Mouse (Mus musculus) E14TG2a.4 (cell line): ENCODE measurements around the gene Bglap.

Experiments used
- CTCF ChIP-seq: conservative IDR thresholded peaks from 2 replicates; pipeline ENCODE4 v1.5.1; 2014; ENCODE audit warnings: low read length
- NANOG ChIP-seq: IDR thresholded peaks from 2 replicates; pipeline ENCODE4 v1.6.1; 2014; ENCODE audit warnings: borderline replicate concordance, low read length, mixed read lengths
- POU5F1 ChIP-seq: IDR thresholded peaks from 2 replicates; pipeline ENCODE4 v1.6.1; 2014; ENCODE audit warnings: low read length, borderline replicate concordance

DNA sequence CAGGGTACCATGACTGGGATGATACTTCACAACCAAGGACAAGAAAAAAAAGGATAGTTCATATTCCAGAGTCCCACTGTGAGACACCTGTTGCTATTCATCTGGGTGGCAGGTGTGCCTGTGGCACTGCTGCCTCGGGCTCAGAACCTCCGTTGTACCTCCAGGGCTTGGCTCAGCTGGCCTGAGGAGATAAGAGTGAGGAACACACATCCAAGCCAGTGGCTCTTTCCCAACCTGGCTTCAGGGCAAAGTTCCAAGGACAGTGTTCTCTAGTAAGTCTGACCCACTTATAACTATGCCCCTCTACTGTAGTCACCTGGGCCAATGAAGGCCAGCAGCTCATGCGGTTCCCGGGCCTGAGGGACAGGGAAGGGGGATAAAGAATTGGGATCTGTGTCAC, 27.4 kb upstream of the Bglap start:
- TF ChIP-seq CTCF, result no peak
- no peak for TF ChIP-seq POU5F1
- TF ChIP-seq NANOG, result no peak
